8 mouse cellular contexts compared by ENCODE assay signal in genomic region chr1:153140747-153141228, GRCm38 (mm10). TPM values are rescaled to one million over a fixed set of nuclear protein-coding genes. Genes with fewer than 3 reads are reported as not detected.
DNase-seq lines count a peak whose midpoint lies in the region; ATAC-seq and TF ChIP-seq lines count a peak whose summit lies in the region.
"Had no signal": no experiment of that assay in that cellular context is flagged by ENCODE, and none has a peak within 500 bp of the region (broad histone marks: within the 10 kb centered on the region; RNA-seq: fewer than 3 reads in every experiment).

No protein-coding gene starts in this region.

- ATAC-seq in hematopoietic stem cell, adult 5-6 weeks (replicated peaks in 1 of 2; ENCODE audit: insufficient read depth in 1 of 2, low FRiP score in 2 of 2, low TSS enrichment in 1 of 2, low read depth in 1 of 2, poor library complexity in 2 of 2, severe bottlenecking in 2 of 2), result peak; percentile 79 to 85
- ATAC-seq in megakaryocyte-erythroid progenitor cell, adult 5-6 weeks (replicated peaks; ENCODE audit: low FRiP score, low TSS enrichment, poor library complexity, severe bottlenecking), result peak; percentile 27; the same call in 1 of the 2 replicates
- ATAC-seq in midbrain, postnatal 0 days (ENCODE audit: low FRiP score), result no peak

- H3K36me3 ChIP-seq in midbrain, postnatal 0 days (ENCODE audit: insufficient read depth, low read length), result no peaks in the 10 kb centered on the region
- H3K36me3 ChIP-seq: neural tube, embryonic 12.5 days had no signal

- no peak for TF ChIP-seq CTCF in midbrain, postnatal 0 days (IDR thresholded peaks at IDR 0.05)

- DNase-seq in CD4-positive helper T cell, adult 2 months (ENCODE audit: low read depth, low spot score), result peak; percentile 70
- peak; percentile 13 to 39 for DNase-seq in CD8-positive naive resting alpha-beta T cell, adult 2 months (ENCODE audit: low read depth in 2 of 2, low spot score in 2 of 2)
- no peak for DNase-seq in midbrain, postnatal 0 days (ENCODE audit: low spot score)
- DNase-seq in gastrocnemius, postnatal 14 days, result no peak
- no peak for DNase-seq in gastrocnemius, adult 18-20 months (ENCODE audit: low spot score)

- H3K9me3 ChIP-seq in midbrain, postnatal 0 days (ENCODE audit: low read length), result no peaks in the 10 kb centered on the region
- H3K9me3 ChIP-seq: neural tube, embryonic 12.5 days had no signal

- intact Hi-C loops in gastrocnemius, postnatal 14 days (cut with DNase I; ENCODE audit: low total_unique reads), result no loop called here

- H3K4me3 ChIP-seq in midbrain, postnatal 0 days (ENCODE audit: low read depth, low read length), result no peak overlapping the region
- H3K4me3 ChIP-seq: neural tube, embryonic 12.5 days had no signal

- H3K27me3 ChIP-seq in midbrain, postnatal 0 days (ENCODE audit: insufficient read depth, low read length), result no peaks in the 10 kb centered on the region
- H3K27me3 ChIP-seq: neural tube, embryonic 12.5 days had no signal

- no peaks in the 10 kb centered on the region for H3K4me1 ChIP-seq in midbrain, postnatal 0 days (ENCODE audit: insufficient read depth, low read length)

- H3K4me2 ChIP-seq in midbrain, postnatal 0 days (ENCODE audit: low read depth, low read length, poor library complexity, severe bottlenecking), result no peak overlapping the region
- H3K4me2 ChIP-seq: neural tube, embryonic 12.5 days had no signal

- H3K9ac ChIP-seq in midbrain, postnatal 0 days (replicated peaks; ENCODE audit: low read length, poor library complexity, severe bottlenecking), result no peak overlapping the region
- H3K9ac ChIP-seq: neural tube, embryonic 12.5 days had no signal

- 32% methylated on average over 8 of the region's 8 CpGs for WGBS in midbrain, postnatal 0 days

- H3K27ac ChIP-seq in midbrain, postnatal 0 days (ENCODE audit: low read depth, low read length), result no peak overlapping the region
- H3K27ac ChIP-seq: neural tube, embryonic 12.5 days had no signal

RNA-seq across cellular contexts. Expression of gene Lamc2, which starts 45.5 kb away (rescaled TPM):
- total RNA-seq in hematopoietic stem cell, adult 5-6 weeks (2017), result not detected in 2 replicates
- not detected in 2 replicates for total RNA-seq in megakaryocyte-erythroid progenitor cell, adult 5-6 weeks (2014; fragmentation: Nextera tagmentation)
- not detected in 2 replicates for total RNA-seq in megakaryocyte-erythroid progenitor cell, adult 5-6 weeks (2017)
- total RNA-seq in midbrain, postnatal 0 days (2014; rRNA removed), result 5.1 and 7.6 TPM in 2 replicates
- 4.8 and 5.0 TPM in 2 replicates for polyA plus RNA-seq in midbrain, postnatal 0 days (2015; fragmentation: Nextera tagmentation; extraction: Ambion mirVana)
- total RNA-seq in gastrocnemius, postnatal 14 days (2021), result 1 to 10 TPM; 5.8 to 7.2 TPM
- 1 to 10 TPM; 3.3 to 9.7 TPM for total RNA-seq in gastrocnemius, adult 18-20 months (2021)

Comparison
In these comparisons a context has a peak if more than half of its experiments do, and no peak if none do; other contexts are left out.
1. DNase-seq: peak in CD4-positive helper T cell, adult 2 months (single experiment) and CD8-positive naive resting alpha-beta T cell, adult 2 months (2 of 2); none in midbrain, postnatal 0 days (single experiment), gastrocnemius, postnatal 14 days (single experiment) and gastrocnemius, adult 18-20 months (single experiment).